Mouse (Mus musculus) small intestine, adult 2 months (tissue): ENCODE results near the gene Xlr5b.
"Not testable (repeated sequence)": the region's sequence is repeated elsewhere in the genome, so short reads cannot be mapped to it uniquely, and the experiment has no call there.

Experiments
- CTCF ChIP-seq: fragments of 200-500 bp; IDR thresholded peaks from 2 replicates; pipeline ENCODE4 v1.5.1; 2012; ENCODE audit warnings: low read depth, mild to moderate bottlenecking, control low read depth, inconsistent platforms, low read length, moderate library complexity, mixed read lengths; ENCODE audit not compliant: insufficient replicate concordance, insufficient read length; ENCODE audit errors: extremely low read depth
- POLR2A ChIP-seq: fragments of 200-500 bp; IDR thresholded peaks from 2 replicates; pipeline ENCODE4 v1.6.1; 2012; ENCODE audit warnings: low read depth, mild to moderate bottlenecking, control low read depth, inconsistent platforms, low read length, moderate library complexity

DNA sequence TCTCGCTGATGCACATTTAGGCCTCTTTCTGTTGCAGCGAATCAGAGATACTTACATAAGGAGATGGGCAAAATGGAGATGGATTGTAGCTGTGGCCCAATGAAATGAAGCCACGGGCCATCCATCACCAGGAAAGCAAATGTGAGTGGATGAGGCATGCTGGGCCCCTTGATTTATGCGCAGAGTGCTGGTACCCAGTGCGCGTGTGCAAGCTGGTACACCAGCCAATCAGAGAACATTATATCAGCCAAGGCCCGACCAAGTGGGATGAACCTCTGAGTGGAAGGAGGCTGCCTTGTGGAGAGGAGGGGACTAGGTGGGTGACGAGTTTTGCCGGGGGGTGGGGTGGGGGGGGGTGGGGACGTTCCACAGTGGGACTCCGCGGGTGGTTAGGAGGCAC, 43.3 kb downstream of the Xlr5b start, which contains the start of gene Xlr3b:
- not testable (repeated sequence) for TF ChIP-seq CTCF, POLR2A
